Mouse (Mus musculus) adrenal gland, postnatal 14 days (tissue): ENCODE data around the gene Hoxa10. TPM values are rescaled to one million over a fixed set of nuclear protein-coding genes. Genes with fewer than 3 reads are reported as not detected.

Source experiments
- DNase-seq: peaks from one replicate; pipeline ENCODE4 v3.0.0; 2021; ENCODE audit warnings: mixed read lengths
- total RNA-seq: library from RNA; stranded (reverse); gene quantifications from 2 replicates; pipeline ENCODE4 v1.2.3, GENCODE M21; 2021

The Hoxa10 gene
- total RNA-seq, 1 experiment from 2014 or later: 0.15 TPM

- DNase-seq: no peak
Observed at GRCm38 (mm10) chr6:52229558-52230416, 10.9 kb downstream of the Hoxa10 start.

GRCm38 (mm10) chr6:52228475-52229465 is 11.9 kb downstream of the Hoxa10 start:
- no peak for DNase-seq

- no peak for DNase-seq
Observed at GRCm38 (mm10) chr6:52227470-52228222, 13.0 kb downstream of the Hoxa10 start.

- DNase-seq: peak; percentile 73
Observed at GRCm38 (mm10) chr6:52226569-52227257, 13.9 kb downstream of the Hoxa10 start.

- DNase-seq: peak; percentile 78
Observed at GRCm38 (mm10) chr6:52225612-52226568, 14.8 kb downstream of the Hoxa10 start.

GRCm38 (mm10) chr6:52224895-52225611 is 15.6 kb downstream of the Hoxa10 start:
- no peak for DNase-seq

- no peak for DNase-seq
Observed at GRCm38 (mm10) chr6:52223939-52224760, 16.5 kb downstream of the Hoxa10 start.

- no peak for DNase-seq
Observed at GRCm38 (mm10) chr6:52222729-52223128, 17.9 kb downstream of the Hoxa10 start.

GRCm38 (mm10) chr6:52221993-52222685 is 18.5 kb downstream of the Hoxa10 start:
- DNase-seq: no peak

- DNase-seq: peak; percentile 93
Observed at GRCm38 (mm10) chr6:52221337-52221992, 19.2 kb downstream of the Hoxa10 start, which contains the start of gene Hoxa7. Gene Hoxa7, minus strand, starts transcription at chr6:52221854.

GRCm38 (mm10) chr6:52220865-52221310 is 19.8 kb downstream of the Hoxa10 start:
- DNase-seq: no peak

- peak; percentile 57 for DNase-seq
Observed at GRCm38 (mm10) chr6:52220003-52220864, 20.4 kb downstream of the Hoxa10 start.

GRCm38 (mm10) chr6:52219234-52219942 is 21.3 kb downstream of the Hoxa10 start:
- no peak for DNase-seq

GRCm38 (mm10) chr6:52218643-52219215 is 21.9 kb downstream of the Hoxa10 start:
- DNase-seq: no peak
